Mouse (Mus musculus): ENCODE measurements around the gene Brk1. TPM values are rescaled to one million over a fixed set of nuclear protein-coding genes. Genes with fewer than 3 reads are reported as not detected.

Gene Brk1
- polyA plus RNA-seq, 1 experiment, result 112 TPM

DNA sequence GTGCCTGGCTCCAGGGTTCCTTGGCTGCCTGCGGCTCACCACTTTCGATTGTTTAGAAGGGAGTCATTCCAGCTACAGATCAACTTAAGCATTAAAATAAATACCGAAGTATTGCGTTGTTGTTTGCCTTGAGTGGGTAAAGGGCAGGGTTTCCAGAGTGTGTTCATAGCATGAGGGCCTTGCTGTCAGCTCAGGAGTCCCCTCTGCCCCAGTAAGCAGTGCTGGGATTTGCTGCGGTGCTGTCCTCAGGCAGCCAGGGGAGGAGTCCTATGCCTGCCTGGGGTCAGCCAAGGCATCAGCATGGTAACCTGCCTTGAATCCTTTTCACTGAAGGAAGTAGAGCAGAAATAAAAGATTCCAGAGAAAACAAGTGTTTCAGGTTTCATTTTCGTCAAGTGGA lies 52.3 kb downstream of the Brk1 start:
- no peak overlapping the region for H3K4me3 ChIP-seq (replicated peaks; ENCODE audit: control insufficient read depth, low read depth, low read length)
- TF ChIP-seq CTCF (IDR thresholded peaks at IDR 0.05; ENCODE audit: control insufficient read depth, insufficient read depth, low read length) (no peak), POLR2A (IDR thresholded peaks at IDR 0.05; ENCODE audit: borderline replicate concordance, control insufficient read depth, low read depth, low read length) (no peak)
- no peak overlapping the region for H3K27ac ChIP-seq (ENCODE audit: control insufficient read depth, insufficient read depth, low read depth, low read length, poor library complexity)
- WGBS, result 87% methylated on average over 6 of the region's 6 CpGs
- H3K4me1 ChIP-seq (ENCODE audit: control insufficient read depth, insufficient read depth, low read length), result peaks cover 26% of the 10 kb centered on the region

DNA sequence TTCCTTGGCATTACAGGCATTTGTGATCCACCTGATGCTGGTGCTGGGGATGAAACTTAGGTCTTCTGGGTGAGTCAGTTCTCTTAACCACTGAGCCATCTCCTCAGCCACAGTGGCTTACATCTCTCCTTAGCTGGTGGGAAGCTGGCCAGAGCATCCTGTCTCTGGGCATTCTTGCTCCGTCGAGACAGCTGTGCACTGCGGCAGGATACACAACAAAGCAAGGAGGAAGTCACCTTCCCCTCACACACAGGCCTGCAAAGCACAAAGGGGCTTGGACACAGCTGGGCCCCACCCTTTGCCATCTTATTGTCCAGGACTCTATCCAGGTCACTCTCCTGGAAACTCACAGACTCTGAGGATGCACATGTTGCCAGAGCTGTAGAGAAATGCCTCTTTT lies 53.7 kb downstream of the Brk1 start:
- peaks cover 31% of the 10 kb centered on the region for H3K4me1 ChIP-seq (ENCODE audit: control insufficient read depth, insufficient read depth, low read length)
- TF ChIP-seq POLR2A (IDR thresholded peaks at IDR 0.05; ENCODE audit: borderline replicate concordance, control insufficient read depth, low read depth, low read length), result no peak
- TF ChIP-seq CTCF (IDR thresholded peaks at IDR 0.05; ENCODE audit: control insufficient read depth, insufficient read depth, low read length), result no peak
- H3K27ac ChIP-seq (ENCODE audit: control insufficient read depth, insufficient read depth, low read depth, low read length, poor library complexity), result peak overlapping the region; percentile 37; the same call in 1 of the 2 replicates
- H3K4me3 ChIP-seq (replicated peaks; ENCODE audit: control insufficient read depth, low read depth, low read length), result no peak overlapping the region
- 15% methylated on average over 3 of the region's 3 CpGs for WGBS

DNA sequence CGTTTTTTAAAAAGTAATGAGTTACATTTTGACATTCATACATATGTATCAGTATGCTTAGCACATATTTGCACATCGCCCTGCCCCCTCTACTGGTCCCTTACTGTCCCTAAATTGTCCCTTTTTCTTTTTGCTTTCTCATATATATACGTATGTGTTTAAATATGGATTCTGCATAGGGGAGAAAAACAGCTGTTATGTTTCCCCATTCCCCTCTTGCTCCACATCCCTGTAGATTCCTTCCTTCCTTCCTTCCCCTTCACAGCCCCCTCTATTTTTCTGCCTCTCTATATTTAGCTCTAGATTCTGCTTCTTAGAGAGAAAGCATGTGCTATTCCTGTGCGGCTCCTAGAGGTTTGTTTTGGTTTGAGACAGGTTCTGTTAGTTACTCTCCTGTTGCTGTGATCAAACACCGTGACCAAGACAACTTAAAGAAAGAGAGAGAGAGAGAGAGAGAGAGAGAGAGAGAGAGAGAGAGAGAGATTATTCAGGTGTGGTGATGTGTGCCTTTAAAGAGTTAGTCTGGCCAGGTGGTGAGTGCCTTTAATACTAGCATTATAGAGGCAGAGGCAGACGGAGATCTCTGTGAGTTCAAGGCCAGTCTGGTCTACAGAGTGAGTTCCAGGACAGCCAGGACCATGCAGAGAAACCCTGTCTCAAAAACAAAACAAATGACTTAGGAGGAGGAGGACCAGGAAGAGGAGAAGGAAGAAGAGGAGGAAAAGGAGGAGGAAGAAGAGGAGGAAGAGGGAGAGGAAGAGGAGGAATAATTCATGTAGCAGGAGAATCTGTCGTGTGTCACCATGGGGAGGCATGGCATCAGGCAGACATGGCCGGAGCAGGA lies 55.3 kb downstream of the Brk1 start:
- Histone ChIP-seq H3K4me3 (replicated peaks; ENCODE audit: control insufficient read depth, low read depth, low read length) (no peak overlapping the region), H3K27ac (ENCODE audit: control insufficient read depth, insufficient read depth, low read depth, low read length, poor library complexity) (peak overlapping the region; percentile 86), H3K4me1 (ENCODE audit: control insufficient read depth, insufficient read depth, low read length) (peaks cover 32% of the 10 kb centered on the region)
- no peak for TF ChIP-seq CTCF (IDR thresholded peaks at IDR 0.05; ENCODE audit: control insufficient read depth, insufficient read depth, low read length)
- TF ChIP-seq POLR2A (IDR thresholded peaks at IDR 0.05; ENCODE audit: borderline replicate concordance, control insufficient read depth, low read depth, low read length), result no peak
- 39% methylated on average over 8 of the region's 8 CpGs for WGBS

DNA sequence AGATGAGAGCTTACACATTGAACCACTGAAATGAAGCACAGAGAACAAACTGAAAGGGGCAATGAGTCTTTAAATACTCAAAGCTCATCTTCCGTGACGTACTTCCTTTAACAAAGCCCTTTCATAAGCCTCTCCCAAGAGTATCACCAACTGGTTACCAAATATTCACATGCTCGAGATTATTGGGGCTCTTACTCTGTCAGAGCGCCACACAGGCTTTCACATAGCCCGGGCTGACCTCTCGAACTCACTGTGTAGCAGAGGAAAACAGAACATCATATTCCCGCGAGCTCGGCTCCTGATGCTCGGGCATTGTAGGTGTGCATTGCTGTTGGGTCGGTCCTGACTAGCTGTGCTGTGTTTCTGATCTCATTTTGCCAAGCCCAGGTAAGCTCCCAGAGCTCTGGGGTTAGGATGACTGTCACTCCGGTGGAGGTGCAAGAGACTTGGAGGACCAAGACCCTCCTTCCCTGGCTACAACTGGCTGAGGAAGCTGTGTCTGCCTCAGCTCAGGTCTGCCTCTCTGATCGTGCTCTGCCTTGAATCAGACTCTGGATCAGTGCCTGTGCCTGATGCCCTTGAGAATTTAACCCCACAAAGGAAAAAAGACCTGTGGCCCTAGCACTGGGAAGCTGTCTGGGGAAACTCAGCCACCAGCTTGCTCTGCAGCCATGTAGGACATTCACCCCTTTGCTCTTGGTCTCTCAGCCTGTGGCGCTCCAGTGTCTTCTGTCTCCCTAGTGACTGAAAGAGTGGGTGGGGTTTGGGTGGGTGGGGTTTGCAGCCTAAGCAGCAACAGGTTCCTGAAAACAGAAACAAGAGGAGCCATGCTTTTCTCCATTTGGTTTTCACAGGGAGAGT lies 56.1 kb downstream of the Brk1 start:
- TF ChIP-seq CTCF (IDR thresholded peaks at IDR 0.05; ENCODE audit: control insufficient read depth, insufficient read depth, low read length) (no peak), POLR2A (IDR thresholded peaks at IDR 0.05; ENCODE audit: borderline replicate concordance, control insufficient read depth, low read depth, low read length) (no peak)
- WGBS, result 50% methylated on average over 14 of the region's 14 CpGs
- Histone ChIP-seq H3K4me1 (ENCODE audit: control insufficient read depth, insufficient read depth, low read length) (peaks cover 31% of the 10 kb centered on the region), H3K27ac (ENCODE audit: control insufficient read depth, insufficient read depth, low read depth, low read length, poor library complexity) (peak overlapping the region; percentile 86), H3K4me3 (replicated peaks; ENCODE audit: control insufficient read depth, low read depth, low read length) (peak overlapping the region; percentile 2)

DNA sequence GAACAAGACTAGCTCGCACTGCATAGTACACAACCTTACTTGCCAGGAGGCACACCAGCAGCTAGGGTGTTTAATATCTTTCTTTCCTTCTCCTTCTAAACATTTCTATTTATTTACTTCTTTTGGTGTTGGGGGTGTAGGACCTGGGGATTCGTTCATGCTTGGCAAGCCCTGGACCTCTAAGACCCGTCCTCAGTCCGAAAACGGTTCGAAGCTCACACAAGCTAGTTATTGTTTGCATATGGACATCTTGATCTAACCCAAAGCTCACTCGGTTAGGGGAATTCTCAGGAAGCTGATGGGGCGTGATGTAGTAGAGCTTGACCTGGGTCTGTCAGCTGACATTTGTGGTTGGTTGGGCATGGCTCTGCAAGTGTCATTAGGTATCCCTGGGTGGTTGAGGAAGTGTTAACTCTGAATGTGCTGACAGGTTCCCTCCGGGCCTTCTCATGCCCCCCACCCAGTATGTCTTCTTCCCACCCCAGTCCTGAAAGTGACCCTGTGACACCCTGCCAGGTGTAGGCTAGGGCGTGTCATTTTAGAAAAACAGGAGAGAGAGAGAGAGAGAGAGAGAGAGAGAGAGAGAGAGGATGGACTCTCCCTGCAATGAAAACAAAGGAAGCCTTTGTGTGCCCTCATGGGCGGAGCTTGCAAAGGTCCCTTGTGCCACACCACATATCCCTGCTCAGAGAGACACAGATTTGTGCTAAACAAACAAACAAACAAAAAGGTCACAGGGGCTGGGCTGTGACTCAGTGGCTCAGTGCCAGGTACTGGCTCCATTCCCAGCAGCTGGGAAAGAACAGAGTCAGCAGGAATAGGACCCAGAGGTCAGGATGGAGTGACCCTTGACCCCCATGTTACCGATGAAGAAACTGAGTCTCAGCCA lies 57.0 kb downstream of the Brk1 start:
- Histone ChIP-seq H3K4me3 (replicated peaks; ENCODE audit: control insufficient read depth, low read depth, low read length) (no peak overlapping the region), H3K4me1 (ENCODE audit: control insufficient read depth, insufficient read depth, low read length) (peaks cover 33% of the 10 kb centered on the region), H3K27ac (ENCODE audit: control insufficient read depth, insufficient read depth, low read depth, low read length, poor library complexity) (peak overlapping the region; percentile 86)
- no peak for TF ChIP-seq CTCF (IDR thresholded peaks at IDR 0.05; ENCODE audit: control insufficient read depth, insufficient read depth, low read length)
- TF ChIP-seq POLR2A (IDR thresholded peaks at IDR 0.05; ENCODE audit: borderline replicate concordance, control insufficient read depth, low read depth, low read length), result no peak
- 36% methylated on average over 12 of the region's 12 CpGs for WGBS

DNA sequence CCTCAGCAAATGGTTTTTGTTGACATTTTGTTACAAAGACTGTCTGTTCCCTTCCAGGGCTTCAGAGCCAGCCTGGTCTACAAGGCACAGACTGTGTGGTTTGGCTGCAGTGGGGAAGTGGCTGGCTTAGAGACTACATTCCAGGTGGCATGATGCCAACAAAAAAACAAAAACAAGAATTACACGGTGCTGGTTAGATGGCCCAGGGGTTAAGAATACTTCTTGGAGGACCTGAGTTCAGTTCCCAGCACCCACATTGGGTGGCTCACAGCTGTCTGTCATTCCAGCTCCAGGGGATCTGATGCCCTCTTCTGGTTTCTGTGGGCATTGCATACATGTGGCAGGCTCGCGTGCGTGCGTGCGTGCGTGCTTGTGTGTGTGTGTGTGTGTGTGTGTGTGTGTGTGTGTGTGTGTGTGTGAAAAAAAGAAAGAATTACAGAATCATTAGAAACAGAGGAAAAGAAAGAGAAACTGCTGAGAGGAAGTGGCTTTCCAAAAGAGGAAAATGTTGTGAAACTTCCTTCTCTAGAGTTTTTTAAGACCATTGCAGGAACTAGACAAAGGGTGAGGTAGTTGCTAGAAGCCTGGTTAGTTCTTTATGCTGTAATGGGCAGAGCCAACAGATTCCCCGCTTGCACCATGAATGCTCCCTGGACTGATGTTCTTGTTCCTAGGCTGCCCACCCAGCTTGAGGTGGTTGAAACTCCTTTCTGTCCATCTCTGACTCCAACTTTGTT lies 58.6 kb downstream of the Brk1 start:
- H3K4me1 ChIP-seq (ENCODE audit: control insufficient read depth, insufficient read depth, low read length), result peaks cover 28% of the 10 kb centered on the region
- no peak overlapping the region for H3K4me3 ChIP-seq (replicated peaks; ENCODE audit: control insufficient read depth, low read depth, low read length)
- 74% methylated on average over 8 of the region's 8 CpGs for WGBS
- TF ChIP-seq CTCF (IDR thresholded peaks at IDR 0.05; ENCODE audit: control insufficient read depth, insufficient read depth, low read length), result peak; percentile 15; the same call in 1 of the 2 replicates
- TF ChIP-seq POLR2A (IDR thresholded peaks at IDR 0.05; ENCODE audit: borderline replicate concordance, control insufficient read depth, low read depth, low read length), result no peak
- H3K27ac ChIP-seq (ENCODE audit: control insufficient read depth, insufficient read depth, low read depth, low read length, poor library complexity), result peak overlapping the region; percentile 62

DNA sequence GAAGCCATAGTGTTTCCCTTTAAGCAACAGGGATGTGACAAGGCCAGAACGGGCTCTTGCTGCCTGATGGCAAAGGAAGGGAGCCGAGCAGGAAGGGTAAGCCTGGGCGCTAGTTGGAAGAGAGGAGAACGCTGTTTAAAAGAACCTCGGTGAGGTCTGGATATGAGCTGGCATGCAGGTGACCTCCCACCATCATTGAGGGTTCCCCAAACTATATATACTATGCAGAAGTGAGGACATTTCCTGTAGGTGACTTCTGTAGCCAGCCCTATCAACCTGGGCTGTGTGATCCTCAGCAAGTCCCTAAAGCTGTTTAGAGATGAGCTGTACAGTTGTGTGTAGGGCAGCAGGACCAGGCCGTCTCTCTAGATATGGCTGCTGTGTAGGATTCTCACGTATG lies 59.7 kb downstream of the Brk1 start:
- Histone ChIP-seq H3K4me3 (replicated peaks; ENCODE audit: control insufficient read depth, low read depth, low read length) (no peak overlapping the region), H3K27ac (ENCODE audit: control insufficient read depth, insufficient read depth, low read depth, low read length, poor library complexity) (peak overlapping the region; percentile 42), H3K4me1 (ENCODE audit: control insufficient read depth, insufficient read depth, low read length) (peaks cover 27% of the 10 kb centered on the region)
- TF ChIP-seq CTCF (IDR thresholded peaks at IDR 0.05; ENCODE audit: control insufficient read depth, insufficient read depth, low read length), result no peak
- TF ChIP-seq POLR2A (IDR thresholded peaks at IDR 0.05; ENCODE audit: borderline replicate concordance, control insufficient read depth, low read depth, low read length), result no peak
- 70% methylated on average over 7 of the region's 7 CpGs for WGBS

Other genes starting within 250 kb of the Brk1 start
- gene Tada3, start 226.9 kb upstream of the Brk1 start, polyA plus RNA-seq (2011; ENCODE audit: insufficient read depth, insufficient read length, low replicate concordance, missing spikeins), result 12.0 and 21.6 TPM in 2 replicates
- gene Arpc4, start 226.7 kb upstream of the Brk1 start, polyA plus RNA-seq (2011; ENCODE audit: insufficient read depth, insufficient read length, low replicate concordance, missing spikeins), result 136 and 195 TPM in 2 replicates
- 11.9 and 27.7 TPM in 2 replicates for gene Ttll3, start 215.5 kb upstream of the Brk1 start, polyA plus RNA-seq (2011; ENCODE audit: insufficient read depth, insufficient read length, low replicate concordance, missing spikeins)
- 8.6 and 8.7 TPM in 2 replicates for gene Rpusd3, start 185.4 kb upstream of the Brk1 start, polyA plus RNA-seq (2011; ENCODE audit: insufficient read depth, insufficient read length, low replicate concordance, missing spikeins)
- gene Cidec, start 169.0 kb upstream of the Brk1 start, polyA plus RNA-seq (2011; ENCODE audit: insufficient read depth, insufficient read length, low replicate concordance, missing spikeins), result 3.2 TPM in 1 of 2 replicates, not detected in the other
- 5.0 and 14.4 TPM in 2 replicates for gene Jagn1, start 162.2 kb upstream of the Brk1 start, polyA plus RNA-seq (2011; ENCODE audit: insufficient read depth, insufficient read length, low replicate concordance, missing spikeins)
- gene Il17re, start 146.3 kb upstream of the Brk1 start, polyA plus RNA-seq (2011; ENCODE audit: insufficient read depth, insufficient read length, low replicate concordance, missing spikeins), result 4.7 and 10.0 TPM in 2 replicates
- gene Il17rc, start 133.3 kb upstream of the Brk1 start, polyA plus RNA-seq (2011; ENCODE audit: insufficient read depth, insufficient read length, low replicate concordance, missing spikeins), result not detected in 2 replicates
- gene Creld1, start 121.5 kb upstream of the Brk1 start, polyA plus RNA-seq (2011; ENCODE audit: insufficient read depth, insufficient read length, low replicate concordance, missing spikeins), result 4.7 and 13.4 TPM in 2 replicates
- gene Prrt3, start 102.8 kb upstream of the Brk1 start, polyA plus RNA-seq (2011; ENCODE audit: insufficient read depth, insufficient read length, low replicate concordance, missing spikeins), result 0.80 TPM in 1 of 2 replicates, not detected in the other
- 16.7 and 30.2 TPM in 2 replicates for gene Emc3, start 73.1 kb upstream of the Brk1 start, polyA plus RNA-seq (2011; ENCODE audit: insufficient read depth, insufficient read length, low replicate concordance, missing spikeins)
- gene Fancd2, start 73.1 kb upstream of the Brk1 start, polyA plus RNA-seq (2011; ENCODE audit: insufficient read depth, insufficient read length, low replicate concordance, missing spikeins), result 11.0 and 13.2 TPM in 2 replicates
- gene Fancd2os, start 4.1 kb upstream of the Brk1 start, polyA plus RNA-seq (2011; ENCODE audit: insufficient read depth, insufficient read length, low replicate concordance, missing spikeins), result not detected in 2 replicates
- 38.5 and 66.7 TPM in 2 replicates for gene Vhl, start 19.2 kb downstream of the Brk1 start, polyA plus RNA-seq (2011; ENCODE audit: insufficient read depth, insufficient read length, low replicate concordance, missing spikeins)
- gene Irak2, start 33.7 kb downstream of the Brk1 start, polyA plus RNA-seq (2011; ENCODE audit: insufficient read depth, insufficient read length, low replicate concordance, missing spikeins), result 10.0 and 11.9 TPM in 2 replicates
- gene Tatdn2, start 92.3 kb downstream of the Brk1 start, polyA plus RNA-seq (2011; ENCODE audit: insufficient read depth, insufficient read length, low replicate concordance, missing spikeins), result 61.3 and 112 TPM in 2 replicates
- not detected in 2 replicates for gene Ghrl, start 115.1 kb downstream of the Brk1 start, polyA plus RNA-seq (2011; ENCODE audit: insufficient read depth, insufficient read length, low replicate concordance, missing spikeins)
- 33.7 and 56.3 TPM in 2 replicates for gene Sec13, start 136.0 kb downstream of the Brk1 start, polyA plus RNA-seq (2011; ENCODE audit: insufficient read depth, insufficient read length, low replicate concordance, missing spikeins)